Mouse (Mus musculus): ENCODE measurements around the gene Ptprs.
"Not testable (repeated sequence)": the region's sequence is repeated elsewhere in the genome, so short reads cannot be mapped to it uniquely, and the experiment has no call there.

Ptprs gene

GRCm38 (mm10) chr17:56476402-56476752 lies at the start of gene Ptprs:
Gene Ptprs, minus strand, starts transcription at chr17:56476483.
- DNase-seq = peak; percentile 98

GRCm38 (mm10) chr17:56524943-56525342 lies 48.7 kb upstream of the Ptprs start:
- no peak for DNase-seq

- peak; percentile 59 for DNase-seq
Measured at GRCm38 (mm10) chr17:56522744-56523143, 46.5 kb upstream of the Ptprs start.

GRCm38 (mm10) chr17:56515690-56516410 lies 39.6 kb upstream of the Ptprs start:
- DNase-seq = peak; percentile 96

- DNase-seq = peak; percentile 71
Measured at GRCm38 (mm10) chr17:56514916-56515315, 38.6 kb upstream of the Ptprs start.

- no peak for DNase-seq
Measured at GRCm38 (mm10) chr17:56514330-56514729, 38.0 kb upstream of the Ptprs start.

GRCm38 (mm10) chr17:56512310-56512709 lies 36.0 kb upstream of the Ptprs start, which contains the start of gene Znrf4:
Gene Znrf4, minus strand, starts transcription at chr17:56512431.
- DNase-seq = no peak

GRCm38 (mm10) chr17:56511707-56512090 lies 35.4 kb upstream of the Ptprs start:
- no peak for DNase-seq

- peak; percentile 63 for DNase-seq
Measured at GRCm38 (mm10) chr17:56510970-56511706, 34.9 kb upstream of the Ptprs start.

- DNase-seq = no peak
Measured at GRCm38 (mm10) chr17:56510473-56510969, 34.2 kb upstream of the Ptprs start.

GRCm38 (mm10) chr17:56509707-56510472 lies 33.6 kb upstream of the Ptprs start:
- peak; percentile 99 for DNase-seq

- peak; percentile 92 for DNase-seq
Measured at GRCm38 (mm10) chr17:56509021-56509640, 32.8 kb upstream of the Ptprs start.

- peak; percentile 99 for DNase-seq
Measured at GRCm38 (mm10) chr17:56507161-56508068, 31.1 kb upstream of the Ptprs start.

GRCm38 (mm10) chr17:56506417-56507065 lies 30.3 kb upstream of the Ptprs start:
- DNase-seq = no peak

GRCm38 (mm10) chr17:56505401-56505800 lies 29.1 kb upstream of the Ptprs start:
- DNase-seq = no peak

- peak; percentile 49 for DNase-seq
Measured at GRCm38 (mm10) chr17:56502526-56502925, 26.2 kb upstream of the Ptprs start.

GRCm38 (mm10) chr17:56501635-56502400 lies 25.5 kb upstream of the Ptprs start:
- not testable (repeated sequence) for DNase-seq

GRCm38 (mm10) chr17:56499229-56499628 lies 22.9 kb upstream of the Ptprs start:
- no peak for DNase-seq

GRCm38 (mm10) chr17:56494480-56494879 lies 18.2 kb upstream of the Ptprs start:
- no peak for DNase-seq

GRCm38 (mm10) chr17:56493841-56494240 lies 17.6 kb upstream of the Ptprs start:
- DNase-seq = no peak

Measured in retina, postnatal 1 day (tissue).